Mouse (Mus musculus): ENCODE results near the gene Rest. TPM values are rescaled to one million over a fixed set of nuclear protein-coding genes. Genes with fewer than 3 reads are reported as not detected.

Rest gene
- polyA plus RNA-seq, 1 experiment, result 9.5 TPM

GRCm38 (mm10) chr5:77285685-77286084 lies 20.4 kb downstream of the Rest start:
- TF ChIP-seq CTCF (IDR thresholded peaks at IDR 0.05; ENCODE audit: control insufficient read depth, insufficient read depth, low read length), result no peak
- no peak for TF ChIP-seq POLR2A (IDR thresholded peaks at IDR 0.05; ENCODE audit: borderline replicate concordance, control insufficient read depth, low read depth, low read length)
- 79% methylated on average over 7 of the region's 7 CpGs for WGBS
- Histone ChIP-seq H3K27ac (ENCODE audit: control insufficient read depth, insufficient read depth, low read depth, low read length, poor library complexity) (no peak overlapping the region), H3K4me1 (ENCODE audit: control insufficient read depth, insufficient read depth, low read length) (no peaks in the 10 kb centered on the region; the same call in 1 of the 2 replicates), H3K4me3 (replicated peaks; ENCODE audit: control insufficient read depth, low read depth, low read length) (no peak overlapping the region)

- Histone ChIP-seq H3K27ac (ENCODE audit: control insufficient read depth, insufficient read depth, low read depth, low read length, poor library complexity) (no peak overlapping the region), H3K4me1 (ENCODE audit: control insufficient read depth, insufficient read depth, low read length) (no peaks in the 10 kb centered on the region; the same call in 1 of the 2 replicates)
- 73% methylated on average over 5 of the region's 5 CpGs for WGBS
Measured at GRCm38 (mm10) chr5:77286904-77287303, 21.6 kb downstream of the Rest start.

GRCm38 (mm10) chr5:77287901-77288300 lies 22.6 kb downstream of the Rest start:
- WGBS, result 81% methylated on average over 6 of the region's 6 CpGs
- H3K4me1 ChIP-seq (ENCODE audit: control insufficient read depth, insufficient read depth, low read length), result no peaks in the 10 kb centered on the region; the same call in 1 of the 2 replicates

More at GRCm38 (mm10) chr5:77286904-77287303, 21.6 kb downstream of the Rest start:
- no peak overlapping the region for H3K4me3 ChIP-seq (replicated peaks; ENCODE audit: control insufficient read depth, low read depth, low read length)
- TF ChIP-seq POLR2A (IDR thresholded peaks at IDR 0.05; ENCODE audit: borderline replicate concordance, control insufficient read depth, low read depth, low read length) (no peak), CTCF (IDR thresholded peaks at IDR 0.05; ENCODE audit: control insufficient read depth, insufficient read depth, low read length) (no peak)

GRCm38 (mm10) chr5:77289686-77290085 lies 24.4 kb downstream of the Rest start:
- Histone ChIP-seq H3K4me1 (ENCODE audit: control insufficient read depth, insufficient read depth, low read length) (peaks cover 1% of the 10 kb centered on the region; the same call in 1 of the 2 replicates), H3K4me3 (replicated peaks; ENCODE audit: control insufficient read depth, low read depth, low read length) (no peak overlapping the region), H3K27ac (ENCODE audit: control insufficient read depth, insufficient read depth, low read depth, low read length, poor library complexity) (peak overlapping the region; percentile 13)
- no peak for TF ChIP-seq CTCF (IDR thresholded peaks at IDR 0.05; ENCODE audit: control insufficient read depth, insufficient read depth, low read length)
- no peak for TF ChIP-seq POLR2A (IDR thresholded peaks at IDR 0.05; ENCODE audit: borderline replicate concordance, control insufficient read depth, low read depth, low read length)
- 67% methylated on average over 8 of the region's 8 CpGs for WGBS

More at GRCm38 (mm10) chr5:77287901-77288300, 22.6 kb downstream of the Rest start:
- Histone ChIP-seq H3K27ac (ENCODE audit: control insufficient read depth, insufficient read depth, low read depth, low read length, poor library complexity) (no peak overlapping the region), H3K4me3 (replicated peaks; ENCODE audit: control insufficient read depth, low read depth, low read length) (no peak overlapping the region)
- TF ChIP-seq POLR2A (IDR thresholded peaks at IDR 0.05; ENCODE audit: borderline replicate concordance, control insufficient read depth, low read depth, low read length) (no peak), CTCF (IDR thresholded peaks at IDR 0.05; ENCODE audit: control insufficient read depth, insufficient read depth, low read length) (no peak)

DNA sequence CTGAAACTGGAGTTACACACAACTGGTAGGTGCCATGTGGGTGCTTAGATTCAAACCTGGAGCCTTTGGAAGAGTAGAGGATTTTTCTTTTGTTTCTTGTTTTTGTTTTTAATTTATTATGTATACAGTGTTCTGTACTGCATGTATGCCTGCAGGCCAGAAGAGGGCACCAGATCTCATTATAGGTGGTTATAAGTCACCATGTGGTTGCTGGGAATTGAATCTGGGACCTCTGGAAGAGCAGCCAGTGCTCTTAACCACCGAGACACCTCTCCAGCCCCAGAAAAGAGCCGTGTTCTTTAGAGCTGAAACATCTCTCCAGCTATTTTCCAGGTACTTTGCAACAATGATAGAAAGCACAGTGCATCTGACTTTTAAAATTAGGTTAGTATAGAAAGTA lies 25.3 kb downstream of the Rest start:
- WGBS, result 90% methylated on average over 2 of the region's 2 CpGs
- H3K4me3 ChIP-seq (replicated peaks; ENCODE audit: control insufficient read depth, low read depth, low read length), result no peak overlapping the region
- H3K4me1 ChIP-seq (ENCODE audit: control insufficient read depth, insufficient read depth, low read length), result peaks cover 1% of the 10 kb centered on the region; the same call in 1 of the 2 replicates
- no peak overlapping the region for H3K27ac ChIP-seq (ENCODE audit: control insufficient read depth, insufficient read depth, low read depth, low read length, poor library complexity)
- TF ChIP-seq POLR2A (IDR thresholded peaks at IDR 0.05; ENCODE audit: borderline replicate concordance, control insufficient read depth, low read depth, low read length) (no peak), CTCF (IDR thresholded peaks at IDR 0.05; ENCODE audit: control insufficient read depth, insufficient read depth, low read length) (no peak)

GRCm38 (mm10) chr5:77292803-77293522 lies 27.7 kb downstream of the Rest start:
- Histone ChIP-seq H3K27ac (ENCODE audit: control insufficient read depth, insufficient read depth, low read depth, low read length, poor library complexity) (peak overlapping the region; percentile 79), H3K4me1 (ENCODE audit: control insufficient read depth, insufficient read depth, low read length) (peaks cover 1% of the 10 kb centered on the region; the same call in 1 of the 2 replicates), H3K4me3 (replicated peaks; ENCODE audit: control insufficient read depth, low read depth, low read length) (no peak overlapping the region)
- 34% methylated on average over 7 of the region's 7 CpGs for WGBS
- TF ChIP-seq POLR2A (IDR thresholded peaks at IDR 0.05; ENCODE audit: borderline replicate concordance, control insufficient read depth, low read depth, low read length) (no peak), CTCF (IDR thresholded peaks at IDR 0.05; ENCODE audit: control insufficient read depth, insufficient read depth, low read length) (no peak)

DNA sequence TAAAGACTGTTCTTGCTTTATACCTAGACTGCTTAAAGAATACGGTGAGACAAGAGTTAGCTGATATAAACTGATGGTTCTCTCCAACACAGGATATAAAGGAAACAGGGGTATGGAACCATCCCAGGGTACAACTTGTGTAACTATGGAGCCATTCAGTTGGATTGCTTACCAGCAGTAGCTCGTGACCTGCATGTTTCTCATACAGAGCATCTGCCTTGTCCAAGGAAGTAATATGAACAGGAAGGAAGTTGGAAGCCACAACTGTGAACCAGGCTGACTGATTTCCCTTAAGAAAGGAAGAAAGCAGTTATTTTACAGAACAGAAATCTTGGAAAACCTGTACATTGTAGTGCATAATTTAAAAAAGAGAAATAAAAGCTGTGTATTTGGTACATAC lies 34.2 kb downstream of the Rest start:
- H3K4me1 ChIP-seq (ENCODE audit: control insufficient read depth, insufficient read depth, low read length), result no peaks in the 10 kb centered on the region
- H3K27ac ChIP-seq (ENCODE audit: control insufficient read depth, insufficient read depth, low read depth, low read length, poor library complexity), result no peak overlapping the region
- no peak overlapping the region for H3K4me3 ChIP-seq (replicated peaks; ENCODE audit: control insufficient read depth, low read depth, low read length)
- 60% methylated on average over 2 of the region's 2 CpGs for WGBS
- TF ChIP-seq POLR2A (IDR thresholded peaks at IDR 0.05; ENCODE audit: borderline replicate concordance, control insufficient read depth, low read depth, low read length) (no peak), CTCF (IDR thresholded peaks at IDR 0.05; ENCODE audit: control insufficient read depth, insufficient read depth, low read length) (no peak)

- TF ChIP-seq POLR2A (IDR thresholded peaks at IDR 0.05; ENCODE audit: borderline replicate concordance, control insufficient read depth, low read depth, low read length), result no peak
- TF ChIP-seq CTCF (IDR thresholded peaks at IDR 0.05; ENCODE audit: control insufficient read depth, insufficient read depth, low read length), result no peak
Measured at GRCm38 (mm10) chr5:77301296-77301903, 36.1 kb downstream of the Rest start.

More at GRCm38 (mm10) chr5:77301296-77301903, 36.1 kb downstream of the Rest start:
- WGBS, result 86% methylated on average over 6 of the region's 6 CpGs
- Histone ChIP-seq H3K4me1 (ENCODE audit: control insufficient read depth, insufficient read depth, low read length) (no peaks in the 10 kb centered on the region), H3K27ac (ENCODE audit: control insufficient read depth, insufficient read depth, low read depth, low read length, poor library complexity) (no peak overlapping the region), H3K4me3 (replicated peaks; ENCODE audit: control insufficient read depth, low read depth, low read length) (no peak overlapping the region)
